Mouse (Mus musculus): ENCODE measurements around the gene Lipa. TPM values are rescaled to one million over a fixed set of nuclear protein-coding genes. Genes with fewer than 3 reads are reported as not detected.

Gene Lipa
- total and polyA plus RNA-seq, 2 experiments from 2014 or later, result 17.3 to 21.9 TPM

GRCm38 (mm10) chr19:34496353-34496752, 30.9 kb downstream of the Lipa start:
- no peak overlapping the region for H3K4me3 ChIP-seq (ENCODE audit: low read depth, low read length)
- H3K4me2 ChIP-seq (ENCODE audit: low read depth), result no peak overlapping the region
- TF ChIP-seq CTCF (IDR thresholded peaks at IDR 0.05; ENCODE audit: low read depth), result no peak
- H3K4me1 ChIP-seq (ENCODE audit: insufficient read depth), result no peaks in the 10 kb centered on the region
- 67% methylated on average over 1 of the region's 1 CpGs for WGBS
- peaks cover 9% of the 10 kb centered on the region; the same call in 1 of the 2 replicates for H3K36me3 ChIP-seq (ENCODE audit: insufficient read depth)
- H3K9me3 ChIP-seq (ENCODE audit: low read length), result no peaks in the 10 kb centered on the region
- H3K9ac ChIP-seq, result no peak overlapping the region
- DNase-seq, result no peak
- ATAC-seq, result no peak
- H3K27ac ChIP-seq (ENCODE audit: low read depth, low read length), result no peak overlapping the region
- no peaks in the 10 kb centered on the region for H3K27me3 ChIP-seq (ENCODE audit: insufficient read depth, low read length)

GRCm38 (mm10) chr19:34493859-34494258, 33.4 kb downstream of the Lipa start:
- DNase-seq (no peak), ATAC-seq (no peak)
- no peak for TF ChIP-seq CTCF (IDR thresholded peaks at IDR 0.05; ENCODE audit: low read depth)
- no peaks in the 10 kb centered on the region for H3K4me1 ChIP-seq (ENCODE audit: insufficient read depth)
- H3K36me3 ChIP-seq (ENCODE audit: insufficient read depth), result peaks cover 5% of the 10 kb centered on the region; the same call in 1 of the 2 replicates
- H3K27me3 ChIP-seq (ENCODE audit: insufficient read depth, low read length), result no peaks in the 10 kb centered on the region
- H3K4me3 ChIP-seq (ENCODE audit: low read depth, low read length), result no peak overlapping the region
- 92% methylated on average over 4 of the region's 4 CpGs for WGBS
- H3K27ac ChIP-seq (ENCODE audit: low read depth, low read length), result no peak overlapping the region
- no peaks in the 10 kb centered on the region for H3K9me3 ChIP-seq (ENCODE audit: low read length)
- H3K9ac ChIP-seq, result no peak overlapping the region
- H3K4me2 ChIP-seq (ENCODE audit: low read depth), result no peak overlapping the region

DNA sequence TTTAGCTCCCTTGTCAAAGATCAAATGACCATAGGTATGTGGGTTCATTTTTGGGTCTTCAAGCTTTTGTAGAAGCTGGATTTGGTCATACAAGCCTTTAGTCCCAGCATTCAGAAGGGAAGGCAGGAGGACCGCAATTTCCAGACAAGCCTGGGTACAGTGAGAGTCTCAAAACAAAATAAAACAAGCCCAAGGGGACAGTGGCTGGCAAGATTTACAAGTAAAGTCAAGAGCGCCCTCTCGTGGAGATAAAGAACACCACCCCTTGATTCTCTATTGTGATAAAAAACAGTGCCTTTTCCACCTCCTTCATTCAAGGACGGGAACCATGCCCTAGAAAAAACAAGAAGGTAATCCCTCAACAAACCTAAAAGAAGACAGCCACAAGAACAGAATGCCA, 43.7 kb downstream of the Lipa start:
- ATAC-seq, result no peak
- Histone ChIP-seq H3K4me2 (ENCODE audit: low read depth) (no peak overlapping the region), H3K36me3 (ENCODE audit: insufficient read depth) (no peaks in the 10 kb centered on the region), H3K9me3 (ENCODE audit: low read length) (no peaks in the 10 kb centered on the region), H3K27me3 (ENCODE audit: insufficient read depth, low read length) (no peaks in the 10 kb centered on the region), H3K4me3 (ENCODE audit: low read depth, low read length) (no peak overlapping the region), H3K9ac (no peak overlapping the region), H3K4me1 (ENCODE audit: insufficient read depth) (no peaks in the 10 kb centered on the region), H3K27ac (ENCODE audit: low read depth, low read length) (no peak overlapping the region)
- TF ChIP-seq CTCF (IDR thresholded peaks at IDR 0.05; ENCODE audit: low read depth), result peak; percentile 47
- WGBS, result 12% methylated on average over 4 of the region's 4 CpGs
- DNase-seq, result peak; percentile 51

- WGBS, result under 1% methylated on average over 35 of the region's 35 CpGs
These were observed 52.0 kb downstream of the Lipa start, which contains the start of gene Ch25h for GRCm38 (mm10) chr19:34474991-34475971. TSS of gene Ch25h (minus strand) at chr19:34475164.

GRCm38 (mm10) chr19:34474228-34474990, 52.9 kb downstream of the Lipa start:
- peak overlapping the region; percentile 61 for H3K4me3 ChIP-seq (ENCODE audit: low read depth, low read length)
- peaks cover 9% of the 10 kb centered on the region for H3K4me1 ChIP-seq (ENCODE audit: insufficient read depth)
- DNase-seq (no peak), ATAC-seq (peak; percentile 84)
- H3K9ac ChIP-seq, result peak overlapping the region; percentile 56
- no peaks in the 10 kb centered on the region for H3K36me3 ChIP-seq (ENCODE audit: insufficient read depth)
- H3K4me2 ChIP-seq (ENCODE audit: low read depth), result peak overlapping the region; percentile 90
- no peaks in the 10 kb centered on the region for H3K9me3 ChIP-seq (ENCODE audit: low read length)
- H3K27ac ChIP-seq (ENCODE audit: low read depth, low read length), result no peak overlapping the region
- 4% methylated on average over 49 of the region's 49 CpGs for WGBS
- peaks cover 20% of the 10 kb centered on the region; the same call in 1 of the 2 replicates for H3K27me3 ChIP-seq (ENCODE audit: insufficient read depth, low read length)
- no peak for TF ChIP-seq CTCF (IDR thresholded peaks at IDR 0.05; ENCODE audit: low read depth)

More at GRCm38 (mm10) chr19:34474991-34475971, 52.0 kb downstream of the Lipa start, which contains the start of gene Ch25h:
- peaks cover 9% of the 10 kb centered on the region for H3K4me1 ChIP-seq (ENCODE audit: insufficient read depth)
- H3K9ac ChIP-seq, result peak within 1 kb of the TSS; percentile 56
- no peak for TF ChIP-seq CTCF (IDR thresholded peaks at IDR 0.05; ENCODE audit: low read depth)
- peak; percentile 86 for ATAC-seq
- no peaks in the 10 kb centered on the region for H3K36me3 ChIP-seq (ENCODE audit: insufficient read depth)
- H3K4me2 ChIP-seq (ENCODE audit: low read depth), result peak within 1 kb of the TSS; percentile 90
- H3K9me3 ChIP-seq (ENCODE audit: low read length), result no peaks in the 10 kb centered on the region
- H3K27ac ChIP-seq (ENCODE audit: low read depth, low read length), result no peak within 1 kb of the TSS
- peak within 1 kb of the TSS; percentile 61 for H3K4me3 ChIP-seq (ENCODE audit: low read depth, low read length)
- peak; percentile 70 for DNase-seq
- peaks cover 20% of the 10 kb centered on the region; the same call in 1 of the 2 replicates for H3K27me3 ChIP-seq (ENCODE audit: insufficient read depth, low read length)

DNA sequence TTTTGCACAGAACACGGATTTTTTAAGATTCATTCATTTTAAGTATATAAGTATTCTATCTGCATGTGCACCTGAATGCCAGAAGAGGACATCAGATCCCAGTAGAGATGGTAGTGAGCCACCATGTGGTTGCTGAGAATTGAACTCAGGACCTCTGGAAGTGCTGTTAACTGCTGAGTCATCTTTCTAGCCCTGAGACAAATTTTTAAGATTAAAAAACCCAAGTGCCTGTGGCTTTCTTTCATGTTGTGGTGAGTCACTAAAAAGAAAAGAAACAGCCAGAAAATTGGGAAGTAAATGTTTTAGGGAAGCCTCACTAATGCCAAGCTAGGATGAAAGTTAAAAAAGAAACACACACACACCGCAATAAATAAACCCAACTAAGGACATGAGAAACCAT, 55.6 kb downstream of the Lipa start:
- Histone ChIP-seq H3K4me1 (ENCODE audit: insufficient read depth) (peaks cover 9% of the 10 kb centered on the region), H3K9ac (no peak overlapping the region), H3K4me2 (ENCODE audit: low read depth) (no peak overlapping the region), H3K27me3 (ENCODE audit: insufficient read depth, low read length) (peaks cover 16% of the 10 kb centered on the region; the same call in 1 of the 2 replicates), H3K9me3 (ENCODE audit: low read length) (no peaks in the 10 kb centered on the region), H3K36me3 (ENCODE audit: insufficient read depth) (no peaks in the 10 kb centered on the region), H3K27ac (ENCODE audit: low read depth, low read length) (no peak overlapping the region), H3K4me3 (ENCODE audit: low read depth, low read length) (no peak overlapping the region)
- DNase-seq (no peak), ATAC-seq (no peak)
- 85% methylated on average over 2 of the region's 2 CpGs for WGBS
- TF ChIP-seq CTCF (IDR thresholded peaks at IDR 0.05; ENCODE audit: low read depth), result no peak
